22 mouse cellular contexts compared by ENCODE assay signal in the genomic region with DNA sequence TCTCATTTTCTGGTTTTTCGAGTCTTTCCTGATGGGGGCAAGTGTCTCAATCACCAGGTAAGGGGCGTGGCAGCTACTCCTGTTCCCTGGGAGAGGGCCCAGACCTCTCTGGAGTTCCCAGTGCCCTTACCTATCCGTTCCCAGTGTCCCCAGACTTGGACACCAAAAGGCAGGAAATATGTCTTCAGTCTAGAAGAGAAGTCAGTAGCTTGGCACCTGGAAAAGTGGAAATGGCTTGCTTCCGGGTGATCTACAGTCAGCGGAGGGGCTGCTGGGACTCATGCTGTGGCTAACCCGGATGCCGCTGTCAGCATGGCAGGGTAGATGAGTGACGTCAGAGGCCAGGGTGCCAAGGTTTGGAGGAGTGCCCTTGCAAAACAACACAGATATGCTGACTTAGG. TPM values are rescaled to one million over a fixed set of nuclear protein-coding genes. Genes with fewer than 3 reads are reported as not detected.
A peak's percentile ranks its signal among the peaks of the same experiment; 100 is the strongest.
DNase-seq lines count a peak whose midpoint lies in the region; ATAC-seq and TF ChIP-seq lines count a peak whose summit lies in the region.
"Had no signal": no experiment of that assay in that cellular context is flagged by ENCODE, and none has a peak within 500 bp of the region (broad histone marks: within the 10 kb centered on the region; RNA-seq: fewer than 3 reads in every experiment).

No protein-coding gene starts in this region.

- H3K9me3 ChIP-seq in kidney, embryonic 16.5 days (ENCODE audit: low read length), result no peaks in the 10 kb centered on the region
- H3K9me3 ChIP-seq: G1E; heart, embryonic 10.5 days; limb, embryonic 12.5 days; liver, embryonic 15.5 days; midbrain, embryonic 15.5 days had no signal

- H3K4me1 ChIP-seq in kidney, adult 2 months (ENCODE audit: control insufficient read depth, insufficient read depth, low read length), result peaks cover 3% of the 10 kb centered on the region; the same call in 1 of the 2 replicates
- peaks cover 19% of the 10 kb centered on the region for H3K4me1 ChIP-seq in kidney, embryonic 16.5 days (ENCODE audit: insufficient read depth, low read length)

- no peak for TF ChIP-seq POLR2A in kidney, adult 2 months (IDR thresholded peaks at IDR 0.05; ENCODE audit: low read depth, low read length)

- no peak overlapping the region for H3K27ac ChIP-seq in kidney, adult 2 months (ENCODE audit: insufficient read depth, low read depth, low read length)
- no peak overlapping the region for H3K27ac ChIP-seq in kidney, embryonic 16.5 days (ENCODE audit: low read length)
- H3K27ac ChIP-seq: heart, embryonic 10.5 days; kidney, postnatal 0 days; limb, embryonic 12.5 days; liver, embryonic 15.5 days; midbrain, embryonic 15.5 days had no signal

- peak; percentile 14 for DNase-seq in adrenal gland, adult 2 months
- no peak for DNase-seq in adrenal gland, postnatal 25 days
- DNase-seq in kidney, adult 2 months, result peak; percentile 48
- DNase-seq in R1 (ENCODE audit: low read depth, low spot score), result peak; percentile 23
- peak; percentile 58 for DNase-seq in lung, postnatal 14 days
- no peak for DNase-seq in left cerebral cortex, adult 11 months (ENCODE audit: low spot score)
- no peak for DNase-seq in layer of hippocampus, adult 18-20 months (ENCODE audit: low spot score in 2 of 2)
- DNase-seq: cerebellum, adult 8-10 months; gastrocnemius, postnatal 36 days; layer of hippocampus, adult 9-11 months; spleen, adult 18-20 months; thymus, postnatal 36 days had no signal

- no peak overlapping the region for H3K9ac ChIP-seq in kidney, embryonic 16.5 days (replicated peaks; ENCODE audit: low read length)
- H3K9ac ChIP-seq: limb, embryonic 12.5 days; liver, embryonic 15.5 days; midbrain, embryonic 15.5 days had no signal

- no peak overlapping the region for H3K4me2 ChIP-seq in kidney, embryonic 16.5 days (replicated peaks; ENCODE audit: low read depth, low read length)
- H3K4me2 ChIP-seq: limb, embryonic 12.5 days; liver, embryonic 15.5 days; midbrain, embryonic 15.5 days had no signal

- H3K4me3 ChIP-seq in kidney, adult 2 months (ENCODE audit: insufficient read depth, low read depth, low read length), result no peak overlapping the region
- no peak overlapping the region for H3K4me3 ChIP-seq in kidney, embryonic 16.5 days (ENCODE audit: low read length)
- H3K4me3 ChIP-seq: heart, embryonic 10.5 days; limb, embryonic 12.5 days; liver, embryonic 15.5 days; megakaryocyte, embryonic 14.5 days; midbrain, embryonic 15.5 days; myocyte had no signal

- no peaks in the 10 kb centered on the region for H3K27me3 ChIP-seq in kidney, adult 2 months (replicated peaks; ENCODE audit: control insufficient read depth, insufficient read depth, low read length)
- H3K27me3 ChIP-seq in kidney, embryonic 16.5 days (ENCODE audit: insufficient read depth, low read length), result peaks cover 14% of the 10 kb centered on the region

- WGBS in kidney, adult 2 months, result 72% methylated on average over 8 of the region's 8 CpGs
- WGBS in kidney, embryonic 16.5 days, result 83% methylated on average over 8 of the region's 8 CpGs

- no peak for ATAC-seq in kidney, embryonic 16.5 days (ENCODE audit: low FRiP score, low TSS enrichment)
- ATAC-seq: forebrain, embryonic 16.5 days; midbrain, embryonic 15.5 days had no signal

- no peaks in the 10 kb centered on the region for H3K36me3 ChIP-seq in kidney, adult 2 months (ENCODE audit: control insufficient read depth, insufficient read depth, low read length)
- H3K36me3 ChIP-seq in kidney, embryonic 16.5 days (ENCODE audit: insufficient read depth, low read length), result no peaks in the 10 kb centered on the region
- H3K36me3 ChIP-seq: G1E; heart, embryonic 10.5 days; limb, embryonic 12.5 days; liver, embryonic 15.5 days; midbrain, embryonic 15.5 days had no signal

- TF ChIP-seq CTCF in kidney, adult 2 months (conservative IDR thresholded peaks at IDR 0.05; ENCODE audit: insufficient read depth, insufficient read length, low read depth, low read length), result no peak

RNA-seq across cellular contexts. Expression of a gene that starts 19.1 kb away (rescaled TPM):
- under 1 TPM in 1 of 2 experiments, not detected in 1; 0.14 TPM for total RNA-seq in adrenal gland, adult 2 months (2021)
- 0.04 and 0.11 TPM in 2 replicates for polyA plus RNA-seq in adrenal gland, adult 2 months (2012; rRNA removed)
- 0.12 TPM in 1 of 2 replicates, not detected in the other for total RNA-seq in adrenal gland, postnatal 25 days (2021)
- polyA plus RNA-seq in kidney, adult 2 months (2012; rRNA removed), result 0.02 and 0.03 TPM in 2 replicates
- not detected in 2 replicates for polyA plus RNA-seq in kidney, embryonic 16.5 days (2015; fragmentation: Nextera tagmentation; extraction: Ambion mirVana)
- total RNA-seq in layer of hippocampus, adult 18-20 months (2021), result under 1 TPM; 0.07 to 0.15 TPM
- polyA plus RNA-seq: G1E; kidney, postnatal 0 days; liver, embryonic 15.5 days had no signal

Comparison
In these comparisons a context has a peak if more than half of its experiments do, and no peak if none do; other contexts are left out.
1. DNase-seq: peak in adrenal gland, adult 2 months (single experiment), kidney, adult 2 months (single experiment), R1 (single experiment) and lung, postnatal 14 days (single experiment); none in adrenal gland, postnatal 25 days (single experiment), left cerebral cortex, adult 11 months (single experiment) and layer of hippocampus, adult 18-20 months (0 of 2).